Comparison of ENCODE assay signal across 23 mouse cellular contexts in genomic region chr5:30423121-30423520, GRCm38 (mm10). TPM values are rescaled to one million over a fixed set of nuclear protein-coding genes. Genes with fewer than 3 reads are reported as not detected.
A peak's percentile ranks its signal among the peaks of the same experiment; 100 is the strongest.
DNase-seq lines count a peak whose midpoint lies in the region; ATAC-seq and TF ChIP-seq lines count a peak whose summit lies in the region.
"Had no signal": no experiment of that assay in that cellular context is flagged by ENCODE, and none has a peak within 500 bp of the region (broad histone marks: within the 10 kb centered on the region; RNA-seq: fewer than 3 reads in every experiment).

No protein-coding gene starts in this region.

- H3K9me3 ChIP-seq in forebrain, embryonic 14.5 days (replicated peaks; ENCODE audit: control insufficient read depth, low read length), result no peaks in the 10 kb centered on the region
- no peaks in the 10 kb centered on the region for H3K9me3 ChIP-seq in forebrain, embryonic 11.5 days (ENCODE audit: control insufficient read depth, low read length)
- no peaks in the 10 kb centered on the region for H3K9me3 ChIP-seq in hindbrain, postnatal 0 days (ENCODE audit: low read length)
- H3K9me3 ChIP-seq in hindbrain, embryonic 10.5 days, result no peaks in the 10 kb centered on the region
- H3K9me3 ChIP-seq: embryonic facial prominence, embryonic 10.5 days; forebrain, embryonic 15.5 days; G1E; heart, embryonic 10.5 days; heart, embryonic 15.5 days had no signal

- H3K36me3 ChIP-seq in forebrain, embryonic 14.5 days (ENCODE audit: control insufficient read depth, insufficient read depth, low read length), result no peaks in the 10 kb centered on the region
- no peaks in the 10 kb centered on the region for H3K36me3 ChIP-seq in forebrain, embryonic 11.5 days (ENCODE audit: control insufficient read depth, insufficient read depth, low read length)
- no peaks in the 10 kb centered on the region for H3K36me3 ChIP-seq in hindbrain, postnatal 0 days (ENCODE audit: insufficient read depth, low read length)
- no peaks in the 10 kb centered on the region for H3K36me3 ChIP-seq in hindbrain, embryonic 10.5 days
- H3K36me3 ChIP-seq: embryonic facial prominence, embryonic 10.5 days; forebrain, embryonic 15.5 days; G1E; heart, embryonic 10.5 days; heart, embryonic 15.5 days had no signal

- no peak overlapping the region for H3K9ac ChIP-seq in forebrain, embryonic 14.5 days (ENCODE audit: low read length)
- H3K9ac ChIP-seq in forebrain, embryonic 11.5 days (ENCODE audit: low read length), result no peak overlapping the region
- H3K9ac ChIP-seq in hindbrain, postnatal 0 days (replicated peaks; ENCODE audit: low read length), result no peak overlapping the region
- H3K9ac ChIP-seq: forebrain, embryonic 15.5 days; heart, embryonic 15.5 days had no signal

- peak; percentile 19 for DNase-seq in forebrain, embryonic 14.5 days (ENCODE audit: low spot score)
- no peak for DNase-seq in forebrain, embryonic 11.5 days (ENCODE audit: low spot score)
- peak; percentile 24 for DNase-seq in hindbrain, postnatal 0 days (ENCODE audit: low spot score)
- no peak for DNase-seq in hindbrain, embryonic 10.5 days (ENCODE audit: low spot score)
- DNase-seq in right cerebral cortex, postnatal 4 days, result peak; percentile 23
- DNase-seq in right cerebral cortex, postnatal 36 days (ENCODE audit: low spot score in 2 of 2), result no peak
- no peak for DNase-seq in Muller cell, postnatal 12 days (ENCODE audit: inconsistent ontology term)
- DNase-seq: gastrocnemius, postnatal 36 days; heart, adult 11 months had no signal

- H3K27ac ChIP-seq in forebrain, embryonic 14.5 days (ENCODE audit: low read depth, low read length), result no peak overlapping the region
- no peak overlapping the region for H3K27ac ChIP-seq in forebrain, embryonic 11.5 days (ENCODE audit: low read depth, low read length)
- H3K27ac ChIP-seq in hindbrain, postnatal 0 days, result no peak overlapping the region
- H3K27ac ChIP-seq in hindbrain, embryonic 10.5 days, result no peak overlapping the region
- H3K27ac ChIP-seq: embryonic facial prominence, embryonic 10.5 days; forebrain, embryonic 15.5 days; heart, embryonic 15.5 days had no signal

- ATAC-seq in forebrain, embryonic 14.5 days, result no peak
- no peak for ATAC-seq in forebrain, embryonic 11.5 days (replicated peaks; ENCODE audit: low FRiP score)
- peak; percentile 42 for ATAC-seq in hindbrain, postnatal 0 days
- ATAC-seq: activated CD4-positive, CD25-positive, alpha-beta regulatory T cell, adult 4 months had no signal

- 79% methylated on average over 4 of the region's 4 CpGs for WGBS in forebrain, embryonic 14.5 days
- 84% methylated on average over 4 of the region's 4 CpGs for WGBS in forebrain, embryonic 11.5 days
- 67% methylated on average over 4 of the region's 4 CpGs for WGBS in hindbrain, postnatal 0 days
- 82% methylated on average over 4 of the region's 4 CpGs for WGBS in hindbrain, embryonic 10.5 days

- no peak for TF ChIP-seq CTCF in hindbrain, postnatal 0 days (IDR thresholded peaks at IDR 0.05; ENCODE audit: low read depth)

- H3K27me3 ChIP-seq in forebrain, embryonic 14.5 days (replicated peaks; ENCODE audit: control insufficient read depth, insufficient read depth, low read length), result no peaks in the 10 kb centered on the region
- H3K27me3 ChIP-seq in forebrain, embryonic 11.5 days (ENCODE audit: control insufficient read depth, insufficient read depth, low read length), result no peaks in the 10 kb centered on the region
- H3K27me3 ChIP-seq in hindbrain, postnatal 0 days (ENCODE audit: insufficient read depth, low read length), result no peaks in the 10 kb centered on the region
- H3K27me3 ChIP-seq in hindbrain, embryonic 10.5 days (ENCODE audit: insufficient read depth, poor library complexity, severe bottlenecking), result 0 out of 2 replicates have a peak, but pooled peaks cover 3% of the 10 kb centered on the region
- H3K27me3 ChIP-seq: forebrain, embryonic 15.5 days; heart, embryonic 15.5 days had no signal

- H3K4me3 ChIP-seq in forebrain, embryonic 14.5 days (ENCODE audit: low read depth, low read length), result no peak overlapping the region
- no peak overlapping the region for H3K4me3 ChIP-seq in forebrain, embryonic 11.5 days (ENCODE audit: low read depth, low read length)
- no peak overlapping the region for H3K4me3 ChIP-seq in hindbrain, postnatal 0 days (ENCODE audit: low read length)
- no peak overlapping the region for H3K4me3 ChIP-seq in hindbrain, embryonic 10.5 days
- H3K4me3 ChIP-seq: embryonic facial prominence, embryonic 10.5 days; forebrain, embryonic 15.5 days; heart, embryonic 10.5 days; heart, embryonic 15.5 days had no signal

- no peaks in the 10 kb centered on the region for H3K4me1 ChIP-seq in forebrain, embryonic 14.5 days (ENCODE audit: control insufficient read depth, insufficient read depth, low read length)
- H3K4me1 ChIP-seq in forebrain, embryonic 11.5 days (replicated peaks; ENCODE audit: control insufficient read depth, insufficient read depth, low read length), result no peaks in the 10 kb centered on the region
- H3K4me1 ChIP-seq in hindbrain, postnatal 0 days (ENCODE audit: insufficient read depth, low read length), result 0 out of 2 replicates have a peak, but pooled peaks cover 7% of the 10 kb centered on the region
- peaks cover 11% of the 10 kb centered on the region for H3K4me1 ChIP-seq in hindbrain, embryonic 10.5 days (replicated peaks)

- H3K4me2 ChIP-seq in forebrain, embryonic 14.5 days (ENCODE audit: low read length), result no peak overlapping the region
- H3K4me2 ChIP-seq in forebrain, embryonic 11.5 days (ENCODE audit: low read depth, low read length, severe bottlenecking), result no peak overlapping the region
- H3K4me2 ChIP-seq in hindbrain, postnatal 0 days (ENCODE audit: low read depth, low read length), result no peak overlapping the region
- H3K4me2 ChIP-seq: forebrain, embryonic 15.5 days; heart, embryonic 15.5 days had no signal

RNA-seq across cellular contexts. Expression of gene Otof, which starts 38.6 kb away (rescaled TPM):
- polyA plus RNA-seq in forebrain, embryonic 14.5 days (2014; fragmentation: Nextera tagmentation; extraction: Ambion mirVana), result 0.55 and 0.91 TPM in 2 replicates
- polyA plus RNA-seq in forebrain, embryonic 11.5 days (2014; fragmentation: Nextera tagmentation; extraction: Ambion mirVana), result 0.09 and 0.13 TPM in 2 replicates
- total RNA-seq in hindbrain, postnatal 0 days (2014; rRNA removed), result 12.2 and 13.0 TPM in 2 replicates
- 5.5 and 7.1 TPM in 2 replicates for polyA plus RNA-seq in hindbrain, postnatal 0 days (2015; fragmentation: Nextera tagmentation; extraction: Ambion mirVana)
- 0.04 and 0.17 TPM in 2 replicates for polyA plus RNA-seq in hindbrain, embryonic 10.5 days (2016; fragmentation: Nextera tagmentation; extraction: Ambion mirVana)
- total RNA-seq: heart, postnatal 14 days; hematopoietic stem cell, adult 5-6 weeks had no signal
- polyA plus RNA-seq: activated CD4-positive, CD25-positive, alpha-beta regulatory T cell, adult 4 months; G1E; Patski had no signal

RNA-seq across cellular contexts. Expression of gene 1700001C02Rik, which starts 42.7 kb away (rescaled TPM):
- 1.4 and 1.9 TPM in 2 replicates for polyA plus RNA-seq in forebrain, embryonic 14.5 days (2014; fragmentation: Nextera tagmentation; extraction: Ambion mirVana)
- polyA plus RNA-seq in forebrain, embryonic 11.5 days (2014; fragmentation: Nextera tagmentation; extraction: Ambion mirVana), result not detected in 2 replicates
- total RNA-seq in hindbrain, postnatal 0 days (2014; rRNA removed), result 0.72 TPM in 1 of 2 replicates, not detected in the other
- polyA plus RNA-seq in hindbrain, postnatal 0 days (2015; fragmentation: Nextera tagmentation; extraction: Ambion mirVana), result 3.4 and 4.0 TPM in 2 replicates
- polyA plus RNA-seq in hindbrain, embryonic 10.5 days (2016; fragmentation: Nextera tagmentation; extraction: Ambion mirVana), result 1.4 TPM in 1 of 2 replicates, not detected in the other
- total RNA-seq: adrenal gland, adult 18-20 months; adrenal gland, postnatal 14 days; G1E; gastrocnemius, adult 8-10 months; gastrocnemius, postnatal 36 days; heart, postnatal 14 days; hematopoietic stem cell, adult 5-6 weeks had no signal
- polyA plus RNA-seq: activated CD4-positive, CD25-positive, alpha-beta regulatory T cell, adult 4 months; embryonic facial prominence, embryonic 10.5 days; G1E; heart, embryonic 10.5 days; heart, embryonic 15.5 days; intestine, embryonic 16.5 days; kidney, adult 2 months; Patski had no signal

Comparison
In these comparisons a context has a peak if more than half of its experiments do, and no peak if none do; other contexts are left out.
1. DNase-seq: peak in forebrain, embryonic 14.5 days (single experiment), hindbrain, postnatal 0 days (single experiment) and right cerebral cortex, postnatal 4 days (single experiment); none in forebrain, embryonic 11.5 days (single experiment), hindbrain, embryonic 10.5 days (single experiment), right cerebral cortex, postnatal 36 days (0 of 2) and Muller cell, postnatal 12 days (single experiment).